Mouse (Mus musculus) effector memory CD4-positive, alpha-beta T cell, adult 5 months (primary cell): ENCODE results near the gene Chp2. TPM values are rescaled to one million over a fixed set of nuclear protein-coding genes. Genes with fewer than 3 reads are reported as not detected.

Experiments used
- polyA plus RNA-seq: library from polyadenylated mRNA; unstranded; fragments of 100-300 nt; shearing (Covaris generic); gene quantifications from one replicate; pipeline ENCODE4 v1.2.1, GENCODE M21; 2017

Gene Chp2
- polyA plus RNA-seq: not detected

DNA sequence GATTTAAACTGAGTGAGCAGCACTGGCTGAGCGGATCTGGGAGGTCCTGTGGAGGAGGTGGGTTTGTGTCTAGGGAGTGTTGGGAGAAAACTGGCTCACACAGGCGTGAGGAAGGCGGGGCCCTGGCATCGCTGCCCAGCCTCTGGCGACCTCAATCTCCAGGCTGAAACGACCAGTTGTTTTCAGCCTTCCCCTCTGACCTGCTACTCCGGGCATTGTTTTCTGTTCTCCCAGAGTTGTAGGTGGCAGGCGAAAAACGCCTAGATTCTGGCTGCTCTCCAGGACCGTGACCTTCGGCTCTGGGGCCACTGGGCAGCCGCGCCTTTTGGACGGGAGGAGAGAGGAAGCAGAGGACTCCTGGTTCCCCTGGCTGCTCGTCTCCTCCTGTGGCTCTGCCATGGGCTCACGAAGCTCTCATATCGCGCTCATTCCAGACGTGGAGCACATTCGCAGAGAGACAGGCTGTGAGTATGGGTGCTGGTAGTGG lies at the start of gene Chp2:
TSS of gene Chp2 (plus strand) at position 182 of the 487 bp plus-strand sequence.

DNA sequence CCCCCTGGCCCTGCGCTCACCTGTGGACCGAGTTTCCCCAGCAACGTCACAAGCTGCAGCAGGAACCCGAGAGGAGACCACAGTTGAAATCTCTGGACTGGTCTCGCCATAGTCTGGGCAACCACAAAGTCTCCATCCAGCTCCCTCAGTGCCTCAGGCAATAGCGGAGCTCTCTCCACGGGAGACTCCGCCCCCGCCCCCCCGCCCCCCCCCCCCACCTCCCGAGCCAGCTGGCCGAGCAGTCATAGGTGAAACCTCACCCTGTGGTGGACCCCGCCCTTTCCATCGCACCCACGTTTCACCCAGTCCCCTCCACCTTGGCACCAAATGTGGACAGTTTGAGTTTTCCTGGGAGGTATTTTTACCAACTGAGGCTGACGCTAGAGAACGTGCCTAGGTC lies 33.3 kb upstream of the Chp2 start, which contains the start of gene Ern2:
TSS of gene Ern2 (minus strand) at position 165 of the 400 bp plus-strand sequence.

Other genes starting within 250 kb of the Chp2 start
- gene Cog7, start 237.8 kb upstream of the Chp2 start, polyA plus RNA-seq: 10.2 TPM
- 5.5 TPM for gene Gga2, start 198.3 kb upstream of the Chp2 start, polyA plus RNA-seq
- gene Ubfd1, start 152.3 kb upstream of the Chp2 start, polyA plus RNA-seq: 49.5 TPM
- gene Ears2, start 152.2 kb upstream of the Chp2 start, polyA plus RNA-seq: 13.3 TPM
- 130 TPM for gene Ndufab1, start 117.6 kb upstream of the Chp2 start, polyA plus RNA-seq
- 3.4 TPM for gene Palb2, start 86.5 kb upstream of the Chp2 start, polyA plus RNA-seq
- 76.0 TPM for gene Dctn5, start 86.5 kb upstream of the Chp2 start, polyA plus RNA-seq
- gene Plk1, start 60.1 kb upstream of the Chp2 start, polyA plus RNA-seq: 0.51 TPM
- not detected for gene Ern2, start 33.3 kb upstream of the Chp2 start, polyA plus RNA-seq
- 140 TPM for gene Prkcb, start 69.3 kb downstream of the Chp2 start, polyA plus RNA-seq